Mouse (Mus musculus) limb, embryonic 15.5 days (tissue): ENCODE data around the gene Limk2. TPM values are rescaled to one million over a fixed set of nuclear protein-coding genes. Genes with fewer than 3 reads are reported as not detected.
A peak's percentile ranks its signal among the peaks of the same experiment; 100 is the strongest.

Source experiments
- ATAC-seq: fragments of 200-750 bp; cut with Nextera tagmentation; 2 replicates; pipeline ENCODE4 v1.8.0; 2017; ENCODE audit warnings: low read depth, moderate TSS enrichment; ENCODE audit not compliant: insufficient number of reproducible peaks, low FRiP score, low TSS enrichment
- H3K27ac ChIP-seq: fragments of 300-500 bp; sonication (generic); 2 replicates; pipeline ENCODE4 v1.5.1; 2015; ENCODE audit warnings: moderate library complexity, mild to moderate bottlenecking, inconsistent platforms
- H3K27me3 ChIP-seq: fragments of 300-500 bp; sonication (generic); 2 replicates; pipeline ENCODE4 v1.6.1; 2015; ENCODE audit warnings: inconsistent platforms
- H3K36me3 ChIP-seq: fragments of 300-500 bp; sonication (generic); 2 replicates; pipeline ENCODE4 v1.6.1; 2015; ENCODE audit warnings: inconsistent platforms
- H3K4me1 ChIP-seq: fragments of 300-500 bp; sonication (generic); 2 replicates; pipeline ENCODE4 v1.6.1; 2015; ENCODE audit warnings: inconsistent platforms
- H3K4me2 ChIP-seq: fragments of 300-500 bp; sonication (generic); 2 replicates; pipeline ENCODE4 v1.6.1; 2015; ENCODE audit warnings: mild to moderate bottlenecking, inconsistent platforms
- H3K4me3 ChIP-seq: fragments of 300-500 bp; sonication (generic); 2 replicates; pipeline ENCODE4 v1.5.1; 2015; ENCODE audit warnings: mild to moderate bottlenecking, inconsistent platforms
- H3K9ac ChIP-seq: fragments of 300-500 bp; sonication (generic); 2 replicates; pipeline ENCODE4 v1.6.1; 2015; ENCODE audit warnings: inconsistent platforms
- H3K9me3 ChIP-seq: fragments of 300-500 bp; sonication (generic); 2 replicates; pipeline ENCODE4 v1.6.1; 2016; ENCODE audit warnings: inconsistent platforms
- WGBS: fragments of 180-500 bp; shearing (Covaris S2); methylation state at CpG from one replicate; pipeline ENCODE4 v1.1.7; 2015; 5-methylcytosine and 5-hydroxymethylcytosine counted together
- polyA plus RNA-seq: library from polyadenylated mRNA; unstranded; fragments of >200 nt; fragmentation: Nextera tagmentation; extraction: Ambion mirVana; gene quantifications from 2 replicates; pipeline ENCODE4 v1.2.1, GENCODE M21; 2015

Gene Limk2
- polyA plus RNA-seq, 1 experiment from 2014 or later: 108 TPM

DNA sequence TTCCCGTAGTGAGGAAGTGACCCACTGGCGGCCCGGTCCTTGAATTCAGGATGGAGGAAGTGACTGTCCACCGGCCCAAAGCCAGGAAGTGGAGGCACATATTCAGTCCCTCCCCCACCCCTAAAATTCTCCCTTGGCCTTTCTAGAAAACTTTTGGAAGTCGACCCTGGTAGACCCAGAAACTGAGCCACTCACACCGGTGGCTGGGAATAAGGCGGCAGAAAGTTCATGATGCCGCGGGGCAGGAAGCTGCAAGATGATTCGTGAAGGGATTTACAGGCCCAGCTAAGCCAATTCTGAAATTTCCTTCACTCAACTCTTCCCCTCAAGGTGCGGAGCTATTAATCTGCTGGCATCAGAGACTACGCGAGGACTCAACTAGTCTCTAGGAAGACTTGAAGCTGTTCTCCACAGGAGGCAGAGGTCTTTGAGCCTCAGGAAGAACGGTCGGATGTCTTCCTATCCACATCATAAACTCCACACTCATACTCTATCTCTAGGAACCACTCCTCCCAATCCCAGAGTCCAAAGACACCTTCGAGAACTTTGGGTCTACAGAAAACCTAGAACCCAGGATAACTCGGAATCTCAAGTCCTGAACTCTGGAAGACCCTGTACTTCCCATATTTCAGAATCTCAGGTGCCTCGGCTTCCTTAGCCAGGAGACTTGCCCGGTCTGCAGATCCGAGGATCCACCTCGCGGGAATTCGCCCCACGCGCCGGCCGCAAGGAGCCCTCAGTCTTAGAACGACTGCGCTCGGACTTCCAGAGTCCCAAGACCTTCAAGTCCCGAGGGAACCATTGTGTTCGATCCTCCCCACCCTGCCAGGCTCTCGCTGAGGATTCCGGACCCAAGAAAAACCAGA, 625 bp downstream of the Limk2 start:
- Histone ChIP-seq H3K4me1 (peaks cover 13% of the 10 kb centered on the region; the same call in 1 of the 2 replicates), H3K4me2 (peak overlapping the region; percentile 77), H3K27me3 (no peaks in the 10 kb centered on the region), H3K9ac (peak overlapping the region; percentile 58), H3K27ac (peak overlapping the region; percentile 38), H3K4me3 (peak overlapping the region; percentile 83), H3K9me3 (no peaks in the 10 kb centered on the region), H3K36me3 (no peaks in the 10 kb centered on the region)
- ATAC-seq: no peak
- 6% methylated on average over 34 of the region's 34 CpGs for WGBS

DNA sequence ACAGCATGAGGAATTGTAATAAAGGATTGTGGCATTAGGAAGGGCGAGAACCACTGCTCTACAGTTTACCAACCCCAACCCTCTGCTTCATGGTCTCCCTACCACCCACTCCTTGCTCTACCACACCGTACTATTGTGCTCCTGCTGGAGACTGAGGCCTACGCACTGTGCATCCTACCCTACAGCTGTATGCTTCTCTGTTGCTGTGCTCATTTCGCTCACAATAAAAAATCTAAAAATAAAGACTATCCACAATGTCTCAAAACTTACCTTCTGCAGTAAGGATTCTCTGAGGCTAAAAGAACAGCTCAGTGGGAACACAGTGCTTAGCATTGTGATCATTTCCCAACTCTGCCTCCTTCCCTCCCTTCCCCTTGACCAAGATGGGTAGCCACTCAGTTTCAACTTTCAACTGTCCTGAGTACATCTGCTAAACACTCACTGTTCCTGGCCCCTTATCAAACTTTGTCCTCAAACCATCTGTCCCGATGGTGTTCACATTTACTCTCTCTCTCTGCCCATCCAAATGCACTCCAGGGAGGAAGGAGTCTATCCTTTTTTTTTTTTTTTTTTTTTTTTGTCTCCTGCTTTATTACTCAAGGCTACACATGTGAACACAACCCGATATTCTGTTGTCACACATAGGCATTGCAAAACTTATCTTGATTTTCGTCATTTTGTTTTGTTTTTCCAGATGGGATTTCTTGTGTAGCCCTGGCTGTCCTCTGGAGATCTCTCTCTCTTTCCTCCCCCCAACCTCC, 4.5 kb downstream of the Limk2 start:
- Histone ChIP-seq H3K4me1 (peaks cover 11% of the 10 kb centered on the region; the same call in 1 of the 2 replicates), H3K36me3 (no peaks in the 10 kb centered on the region), H3K27ac (no peak overlapping the region), H3K9ac (no peak overlapping the region), H3K9me3 (no peaks in the 10 kb centered on the region), H3K27me3 (no peaks in the 10 kb centered on the region), H3K4me3 (no peak overlapping the region), H3K4me2 (no peak overlapping the region)
- ATAC-seq: no peak
- 87% methylated on average over 7 of the region's 7 CpGs for WGBS

DNA sequence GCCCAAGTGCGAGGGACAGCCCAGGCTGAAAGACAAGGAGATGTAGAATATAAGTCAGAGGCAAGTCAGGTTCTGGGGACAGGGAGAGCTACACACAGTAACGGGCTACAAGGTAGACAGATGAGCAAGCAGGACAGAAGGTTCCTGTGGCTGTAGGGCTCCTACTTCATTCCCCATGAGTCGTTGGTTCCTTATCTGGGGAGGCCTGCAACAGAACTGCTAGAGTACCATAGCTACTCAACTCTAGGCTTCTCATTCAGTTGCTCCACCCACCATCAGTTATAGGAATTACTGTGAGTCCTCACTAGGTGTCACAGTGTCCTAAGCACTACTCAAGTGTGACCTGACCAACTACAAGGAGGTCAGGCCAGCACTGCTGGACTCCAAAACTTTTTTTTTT, 6.0 kb downstream of the Limk2 start:
- no peak for ATAC-seq
- Histone ChIP-seq H3K4me3 (no peak overlapping the region), H3K9ac (no peak overlapping the region), H3K9me3 (no peaks in the 10 kb centered on the region), H3K4me1 (peaks cover 4% of the 10 kb centered on the region; the same call in 1 of the 2 replicates), H3K27ac (no peak overlapping the region), H3K27me3 (no peaks in the 10 kb centered on the region), H3K36me3 (no peaks in the 10 kb centered on the region), H3K4me2 (no peak overlapping the region)
- 69% methylated on average over 3 of the region's 3 CpGs for WGBS

DNA sequence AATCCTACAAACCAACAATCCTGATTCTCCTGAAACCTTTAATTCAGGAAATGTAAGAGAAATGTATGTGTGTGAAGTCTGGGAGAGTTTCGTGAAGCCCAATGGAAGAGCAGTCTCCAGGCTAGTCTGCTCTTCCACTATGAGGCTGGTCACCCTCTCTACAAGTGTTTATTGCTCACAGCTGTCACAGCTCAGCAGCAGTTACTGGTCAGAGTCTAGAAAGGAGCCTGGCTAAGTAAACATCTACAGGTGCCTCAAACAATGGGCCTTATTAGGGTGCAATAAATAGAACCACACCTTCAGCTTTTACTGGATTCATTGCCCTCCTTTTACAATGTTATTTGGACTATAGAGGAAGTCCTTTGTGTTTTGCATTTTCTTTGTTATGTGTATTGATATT, 10.7 kb downstream of the Limk2 start:
- Histone ChIP-seq H3K27ac (no peak overlapping the region), H3K9ac (no peak overlapping the region), H3K9me3 (no peaks in the 10 kb centered on the region), H3K4me1 (peaks cover 12% of the 10 kb centered on the region; the same call in 1 of the 2 replicates), H3K4me3 (no peak overlapping the region), H3K4me2 (no peak overlapping the region), H3K36me3 (no peaks in the 10 kb centered on the region), H3K27me3 (no peaks in the 10 kb centered on the region)
- 54% methylated on average over 1 of the region's 1 CpGs for WGBS
- no peak for ATAC-seq

DNA sequence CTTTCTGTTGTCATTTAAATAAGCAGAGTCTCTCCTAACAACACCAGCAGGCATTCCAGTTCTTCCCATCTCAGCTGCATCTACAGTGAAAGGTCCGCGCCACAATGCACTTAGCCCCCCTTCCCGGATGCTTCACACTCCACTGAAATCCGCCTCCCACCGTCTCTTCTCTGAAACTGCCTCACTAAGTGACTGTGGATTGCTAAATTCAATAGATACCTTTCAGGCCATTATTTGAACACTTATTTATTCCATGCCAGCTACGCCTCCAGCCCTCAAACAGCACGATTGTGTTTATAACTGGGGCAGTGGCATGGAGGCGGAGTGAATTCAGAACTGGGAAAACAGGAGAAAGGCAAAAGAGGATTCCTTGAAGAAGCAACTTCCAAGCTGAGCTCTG, 12.4 kb downstream of the Limk2 start:
- H3K27me3 ChIP-seq: no peaks in the 10 kb centered on the region
- WGBS: 81% methylated on average over 8 of the region's 8 CpGs
- H3K4me2 ChIP-seq: no peak overlapping the region
- H3K4me1 ChIP-seq: peaks cover 29% of the 10 kb centered on the region
- no peak for ATAC-seq
- no peak overlapping the region for H3K9ac ChIP-seq
- H3K4me3 ChIP-seq: no peak overlapping the region
- no peaks in the 10 kb centered on the region for H3K9me3 ChIP-seq
- H3K27ac ChIP-seq: no peak overlapping the region
- no peaks in the 10 kb centered on the region for H3K36me3 ChIP-seq

DNA sequence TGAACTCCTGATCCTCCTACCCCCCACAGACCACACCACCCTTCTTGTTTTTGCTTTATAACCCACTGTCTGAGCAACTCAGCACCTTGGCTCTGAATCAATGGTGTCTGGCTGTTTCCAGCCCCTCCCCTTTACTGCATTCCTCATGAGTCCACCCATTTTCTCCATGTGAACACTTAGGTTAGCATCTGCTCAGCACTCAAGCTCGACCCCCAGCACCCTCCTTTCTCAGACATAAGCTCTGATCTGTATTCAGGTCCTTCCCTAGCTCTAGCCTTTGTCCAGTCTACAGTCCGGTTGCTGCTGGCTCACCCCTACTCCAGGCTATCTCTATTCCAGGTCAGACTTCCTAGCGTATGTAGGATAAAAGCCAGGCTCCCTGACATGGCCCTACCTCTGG, 12.9 kb downstream of the Limk2 start:
- H3K27me3 ChIP-seq: no peaks in the 10 kb centered on the region
- 78% methylated on average over 3 of the region's 3 CpGs for WGBS

DNA sequence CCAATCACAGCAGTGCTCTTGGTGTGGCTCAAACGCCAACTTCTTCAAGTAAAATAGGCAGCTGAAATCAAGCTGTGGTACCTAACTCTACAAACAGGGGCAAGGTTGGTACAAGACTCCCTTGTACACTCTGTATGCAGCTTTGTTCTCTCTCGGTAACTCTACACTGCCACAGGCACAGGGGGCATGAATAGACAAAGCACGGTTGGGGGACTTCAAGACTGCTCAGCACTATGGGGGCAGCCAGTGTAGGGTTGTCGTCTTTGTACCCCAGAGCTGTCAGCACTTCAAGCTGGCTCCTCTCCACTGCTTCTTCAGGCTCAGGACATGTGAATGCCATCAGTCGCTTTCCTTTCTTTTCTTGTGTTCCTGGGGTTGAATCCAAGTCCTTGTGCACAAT, 14.5 kb downstream of the Limk2 start:
- Histone ChIP-seq H3K27ac (no peak overlapping the region), H3K9ac (no peak overlapping the region), H3K27me3 (no peaks in the 10 kb centered on the region), H3K4me2 (no peak overlapping the region), H3K9me3 (no peaks in the 10 kb centered on the region), H3K4me3 (no peak overlapping the region), H3K36me3 (no peaks in the 10 kb centered on the region; the same call in 1 of the 2 replicates), H3K4me1 (peaks cover 31% of the 10 kb centered on the region)
- no peak for ATAC-seq
- 59% methylated on average over 5 of the region's 5 CpGs for WGBS

More for the DNA sequence above, 12.9 kb downstream of the Limk2 start:
- H3K4me3 ChIP-seq: no peak overlapping the region
- H3K9me3 ChIP-seq: no peaks in the 10 kb centered on the region
- no peak overlapping the region for H3K4me2 ChIP-seq
- no peak for ATAC-seq
- no peaks in the 10 kb centered on the region; the same call in 1 of the 2 replicates for H3K36me3 ChIP-seq
- no peak overlapping the region for H3K9ac ChIP-seq
- no peak overlapping the region for H3K27ac ChIP-seq
- H3K4me1 ChIP-seq: peaks cover 31% of the 10 kb centered on the region

DNA sequence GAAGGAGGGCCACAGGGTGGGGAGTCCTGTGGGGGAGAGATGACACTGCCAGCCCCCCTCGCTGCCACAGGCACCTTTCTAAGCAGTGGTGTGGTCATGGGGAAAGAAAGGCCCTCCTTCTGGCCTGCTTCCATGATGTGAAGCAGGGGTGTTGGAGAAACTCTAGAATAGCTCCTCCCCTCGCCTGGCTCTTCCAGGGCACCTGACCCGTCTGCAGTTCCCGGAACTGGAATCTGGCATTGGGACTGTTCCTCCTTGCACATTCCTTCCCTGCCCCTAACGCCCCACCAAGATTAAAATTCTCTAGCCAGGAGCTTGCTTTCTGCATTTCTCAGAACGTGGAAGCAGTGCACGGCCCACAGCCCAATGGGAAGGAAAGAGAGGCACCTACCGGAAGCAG, 16.5 kb downstream of the Limk2 start:
- Histone ChIP-seq H3K27ac (peak overlapping the region; percentile 47), H3K4me1 (peaks cover 31% of the 10 kb centered on the region), H3K4me3 (no peak overlapping the region), H3K36me3 (peaks cover 2% of the 10 kb centered on the region; the same call in 1 of the 2 replicates), H3K4me2 (no peak overlapping the region), H3K9me3 (no peaks in the 10 kb centered on the region), H3K9ac (no peak overlapping the region), H3K27me3 (no peaks in the 10 kb centered on the region)
- ATAC-seq: no peak
- 50% methylated on average over 8 of the region's 8 CpGs for WGBS

DNA sequence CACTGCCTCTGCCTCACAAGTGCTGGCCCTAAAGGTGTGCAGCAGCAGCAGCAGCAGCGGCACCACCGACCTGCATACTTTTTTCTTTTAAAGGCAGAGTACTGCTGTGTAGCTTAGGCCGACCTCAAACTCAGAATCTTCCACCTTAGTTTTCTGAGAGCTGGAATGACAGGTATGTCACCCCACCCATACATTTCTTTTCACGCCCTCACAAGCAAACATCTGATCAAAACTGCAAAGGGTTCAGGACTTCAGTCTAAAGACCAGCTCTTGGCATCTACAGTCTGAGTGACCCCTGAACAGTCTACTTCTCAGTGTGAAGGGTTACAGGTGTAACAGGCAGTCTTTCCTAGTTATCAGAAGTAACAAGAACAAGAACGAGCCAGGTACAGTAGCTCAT, 18.2 kb downstream of the Limk2 start:
- H3K9ac ChIP-seq: no peak overlapping the region
- H3K4me3 ChIP-seq: no peak overlapping the region
- H3K36me3 ChIP-seq: peaks cover 2% of the 10 kb centered on the region; the same call in 1 of the 2 replicates
- H3K27me3 ChIP-seq: no peaks in the 10 kb centered on the region
- WGBS: 80% methylated on average over 5 of the region's 5 CpGs
- ATAC-seq: no peak
- no peak overlapping the region for H3K4me2 ChIP-seq
- H3K27ac ChIP-seq: no peak overlapping the region
- peaks cover 29% of the 10 kb centered on the region for H3K4me1 ChIP-seq
- no peaks in the 10 kb centered on the region for H3K9me3 ChIP-seq

DNA sequence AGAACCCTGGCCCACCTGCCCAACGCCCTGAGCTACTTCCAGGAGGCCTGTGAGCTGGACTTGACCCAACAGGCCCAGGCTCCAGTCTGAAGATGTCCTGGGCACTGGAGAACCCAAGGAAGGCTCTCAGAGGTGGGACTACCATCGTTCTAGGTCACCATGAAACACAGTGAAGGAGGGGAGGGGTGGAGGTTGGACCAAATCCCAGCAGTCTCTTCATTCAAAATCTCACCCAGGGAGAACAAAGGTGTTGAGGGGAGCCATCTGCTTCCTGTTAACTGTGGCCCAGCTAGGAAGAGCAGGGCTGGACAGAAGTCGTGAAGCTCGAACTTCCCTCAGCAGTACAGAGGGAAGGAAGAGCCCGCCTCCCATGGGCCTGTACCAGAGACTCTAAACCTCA, 19.0 kb downstream of the Limk2 start:
- Histone ChIP-seq H3K4me1 (peaks cover 29% of the 10 kb centered on the region), H3K9me3 (no peaks in the 10 kb centered on the region), H3K27ac (no peak overlapping the region), H3K4me3 (no peak overlapping the region), H3K36me3 (peaks cover 2% of the 10 kb centered on the region; the same call in 1 of the 2 replicates), H3K4me2 (no peak overlapping the region), H3K9ac (no peak overlapping the region), H3K27me3 (no peaks in the 10 kb centered on the region)
- 47% methylated on average over 5 of the region's 5 CpGs for WGBS
- no peak for ATAC-seq

DNA sequence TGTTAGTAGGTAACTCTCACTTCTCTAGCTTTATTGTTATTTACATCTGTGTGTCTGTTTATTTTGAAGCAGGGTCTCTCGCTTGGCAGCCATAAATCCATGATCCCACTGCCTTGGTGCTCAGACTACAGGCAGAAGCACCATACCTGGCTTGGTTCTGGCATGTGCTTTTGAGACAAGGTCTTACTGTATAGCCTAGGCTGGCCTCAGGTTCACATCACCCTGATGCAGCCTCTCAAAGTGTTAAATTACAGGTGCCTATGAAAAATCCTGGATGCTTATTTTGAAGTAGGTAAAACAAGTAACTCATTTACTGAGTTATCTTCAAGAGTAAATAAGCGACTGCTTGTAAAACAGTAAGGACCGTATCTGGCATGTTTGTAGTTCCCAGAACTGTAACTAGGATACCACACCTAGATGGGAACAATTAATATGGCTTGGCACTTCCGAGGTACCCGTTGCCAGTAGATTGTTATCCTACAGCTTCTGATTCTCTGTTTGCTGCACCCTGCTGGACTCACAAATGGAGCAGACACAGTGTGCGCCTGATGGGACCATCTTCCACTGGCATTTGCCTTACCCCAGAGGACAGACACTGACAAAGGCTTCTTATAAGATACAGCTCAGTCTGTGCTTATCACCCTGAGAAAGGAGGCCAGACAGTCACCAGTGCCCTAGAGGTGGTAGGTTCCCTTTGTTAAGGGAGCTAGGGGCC, 21.4 kb downstream of the Limk2 start:
- Histone ChIP-seq H3K4me1 (peaks cover 12% of the 10 kb centered on the region), H3K4me2 (no peak overlapping the region), H3K4me3 (no peak overlapping the region), H3K27me3 (no peaks in the 10 kb centered on the region), H3K9me3 (no peaks in the 10 kb centered on the region), H3K27ac (no peak overlapping the region), H3K9ac (no peak overlapping the region), H3K36me3 (peaks cover 9% of the 10 kb centered on the region; the same call in 1 of the 2 replicates)
- WGBS: 76% methylated on average over 6 of the region's 6 CpGs
- no peak for ATAC-seq
